Mouse (Mus musculus): Measurements from ENCODE around the gene Cnnm1. TPM values are rescaled to one million over a fixed set of nuclear protein-coding genes. Genes with fewer than 3 reads are reported as not detected.

The Cnnm1 gene
- polyA plus RNA-seq, 1 experiment from 2014 or later = 0.11 TPM

Other genes with a start within 250 kb of the Cnnm1 start
- 0.39 and 0.52 TPM in 2 replicates for gene Hpse2, start 52.1 kb upstream of the Cnnm1 start, polyA plus RNA-seq (2015; fragmentation: Nextera tagmentation; extraction: Ambion mirVana)
- 161 and 175 TPM in 2 replicates for gene Got1, start 84.2 kb downstream of the Cnnm1 start, polyA plus RNA-seq (2015; fragmentation: Nextera tagmentation; extraction: Ambion mirVana)
- gene Nkx2-3, start 171.9 kb downstream of the Cnnm1 start, polyA plus RNA-seq (2015; fragmentation: Nextera tagmentation; extraction: Ambion mirVana) = 0.06 TPM in 1 of 2 replicates, not detected in the other
- gene Slc25a28, start 234.4 kb downstream of the Cnnm1 start, polyA plus RNA-seq (2015; fragmentation: Nextera tagmentation; extraction: Ambion mirVana) = 10.1 and 10.2 TPM in 2 replicates
- 6.1 and 6.6 TPM in 2 replicates for gene Entpd7, start 249.2 kb downstream of the Cnnm1 start, polyA plus RNA-seq (2015; fragmentation: Nextera tagmentation; extraction: Ambion mirVana)

All from heart, embryonic 13.5 days (tissue).